Mouse (Mus musculus) gonadal fat pad, adult 2 months (tissue): Measurements from ENCODE around the gene Ccdc38. TPM values are rescaled to one million over a fixed set of nuclear protein-coding genes. Genes with fewer than 3 reads are reported as not detected.

ENCODE experiments used
- DNase-seq: peaks from one replicate; pipeline ENCODE4 v3.0.0-alpha.2; 2012; ENCODE audit warnings: low read depth
- polyA plus RNA-seq: library from polyadenylated mRNA; depleted of rRNA; stranded (reverse); fragments of >200 nt; gene quantifications from 2 replicates; pipeline ENCODE4 v1.2.3, GENCODE M21; 2012; rRNA removed

The Ccdc38 gene
- polyA plus RNA-seq: 0.09 and 0.23 TPM in 2 replicates

- DNase-seq: no peak
These were observed at the start of gene Ccdc38 for GRCm38 (mm10) chr10:93540431-93541210. TSS of gene Ccdc38 (plus strand) at chr10:93540632.

GRCm38 (mm10) chr10:93500864-93501263 is 39.6 kb upstream of the Ccdc38 start:
- DNase-seq: no peak

- DNase-seq: no peak
These were observed 39.1 kb upstream of the Ccdc38 start for GRCm38 (mm10) chr10:93501346-93501745.

- no peak for DNase-seq
These were observed 32.0 kb upstream of the Ccdc38 start for GRCm38 (mm10) chr10:93508383-93508970.

- DNase-seq: no peak
These were observed 30.8 kb upstream of the Ccdc38 start for GRCm38 (mm10) chr10:93509532-93510153.

- DNase-seq: no peak
These were observed 25.0 kb upstream of the Ccdc38 start for GRCm38 (mm10) chr10:93515419-93515818.

GRCm38 (mm10) chr10:93515927-93516326 is 24.5 kb upstream of the Ccdc38 start:
- no peak for DNase-seq

- DNase-seq: no peak
These were observed 22.7 kb upstream of the Ccdc38 start for GRCm38 (mm10) chr10:93517754-93518153.

GRCm38 (mm10) chr10:93518186-93518585 is 22.2 kb upstream of the Ccdc38 start:
- no peak for DNase-seq

GRCm38 (mm10) chr10:93518620-93519019 is 21.8 kb upstream of the Ccdc38 start:
- no peak for DNase-seq

- DNase-seq: no peak
These were observed 21.3 kb upstream of the Ccdc38 start for GRCm38 (mm10) chr10:93519159-93519558.

GRCm38 (mm10) chr10:93519756-93520155 is 20.7 kb upstream of the Ccdc38 start:
- no peak for DNase-seq

- no peak for DNase-seq
These were observed 19.4 kb upstream of the Ccdc38 start for GRCm38 (mm10) chr10:93520994-93521393.

- no peak for DNase-seq
These were observed 15.1 kb upstream of the Ccdc38 start for GRCm38 (mm10) chr10:93525329-93525728.

GRCm38 (mm10) chr10:93538287-93538686 is 2.1 kb upstream of the Ccdc38 start:
- no peak for DNase-seq

- DNase-seq: no peak
These were observed 1.6 kb upstream of the Ccdc38 start for GRCm38 (mm10) chr10:93538818-93539217.

- DNase-seq: no peak
These were observed 529 bp upstream of the Ccdc38 start, which contains the start of gene Amdhd1 for GRCm38 (mm10) chr10:93539775-93540430. TSS of gene Amdhd1 (minus strand) at chr10:93540033.

- DNase-seq: no peak
These were observed 1.2 kb downstream of the Ccdc38 start for GRCm38 (mm10) chr10:93541585-93541984.

GRCm38 (mm10) chr10:93542356-93542755 is 1.9 kb downstream of the Ccdc38 start:
- DNase-seq: no peak

- no peak for DNase-seq
These were observed 2.7 kb downstream of the Ccdc38 start for GRCm38 (mm10) chr10:93543176-93543575.

- DNase-seq: no peak
These were observed 3.7 kb downstream of the Ccdc38 start for GRCm38 (mm10) chr10:93544172-93544571.

GRCm38 (mm10) chr10:93547741-93548270 is 7.4 kb downstream of the Ccdc38 start:
- DNase-seq: no peak
